Mouse (Mus musculus) bone marrow macrophage, adult 2 months (primary cell): Measurements from ENCODE around the gene Ascl4. TPM values are rescaled to one million over a fixed set of nuclear protein-coding genes. Genes with fewer than 3 reads are reported as not detected.

Experiments used
- H3K27ac ChIP-seq: 2 replicates; pipeline ENCODE4 v1.5.1; 2012; ENCODE audit warnings: low read depth, low read length; ENCODE audit not compliant: insufficient read depth
- H3K4me1 ChIP-seq: 2 replicates; pipeline ENCODE4 v1.6.1; 2012; ENCODE audit warnings: low read length; ENCODE audit not compliant: control insufficient read depth, insufficient read depth
- H3K4me3 ChIP-seq: 2 replicates; pipeline ENCODE4 v1.5.1; 2012; ENCODE audit warnings: mild to moderate bottlenecking, low read length, moderate library complexity; ENCODE audit not compliant: insufficient read depth
- CTCF ChIP-seq: IDR thresholded peaks from 2 replicates; pipeline ENCODE4 v1.5.1; 2012; ENCODE audit warnings: low read depth, mild to moderate bottlenecking, low read length, moderate library complexity
- POLR2A ChIP-seq: IDR thresholded peaks from 2 replicates; pipeline ENCODE4 v1.6.1; 2012; ENCODE audit warnings: mild to moderate bottlenecking, low read depth, low read length, borderline replicate concordance
- polyA plus RNA-seq: library from polyadenylated mRNA; stranded (reverse); fragments of >200 nt; gene quantifications from 2 replicates; pipeline ENCODE4 v1.2.4, GENCODE M21; 2012; ENCODE audit not compliant: missing spikeins, insufficient read depth, insufficient read length

The Ascl4 gene
- polyA plus RNA-seq, 1 experiment, result not detected

DNA sequence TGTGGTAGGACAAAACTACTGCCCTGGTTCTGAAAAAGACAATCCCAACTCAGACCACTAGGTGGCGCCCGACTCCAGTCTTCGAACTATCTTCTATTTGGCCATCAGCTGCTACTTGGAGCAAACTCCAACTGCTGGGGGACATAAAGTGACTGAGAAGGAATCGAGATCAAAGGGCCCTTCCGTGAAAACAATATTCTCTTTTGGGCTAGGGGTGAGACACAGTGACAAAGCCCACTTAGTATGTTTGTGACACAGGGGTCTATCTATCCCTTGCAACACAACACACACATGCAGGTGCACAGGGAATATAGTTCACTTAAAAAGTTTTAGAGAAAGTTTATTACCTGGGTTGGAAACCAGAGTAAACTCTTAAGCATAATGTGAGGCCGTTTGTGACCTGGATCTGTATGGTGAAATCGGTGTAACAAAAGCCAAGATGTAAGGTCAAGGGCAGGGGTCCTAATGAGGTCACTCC, 40.7 kb downstream of the Ascl4 start:
- Histone ChIP-seq H3K27ac (no peak overlapping the region), H3K4me3 (no peak overlapping the region), H3K4me1 (peaks cover 4% of the 10 kb centered on the region)
- TF ChIP-seq CTCF, result peak; percentile 61
- no peak for TF ChIP-seq POLR2A

DNA sequence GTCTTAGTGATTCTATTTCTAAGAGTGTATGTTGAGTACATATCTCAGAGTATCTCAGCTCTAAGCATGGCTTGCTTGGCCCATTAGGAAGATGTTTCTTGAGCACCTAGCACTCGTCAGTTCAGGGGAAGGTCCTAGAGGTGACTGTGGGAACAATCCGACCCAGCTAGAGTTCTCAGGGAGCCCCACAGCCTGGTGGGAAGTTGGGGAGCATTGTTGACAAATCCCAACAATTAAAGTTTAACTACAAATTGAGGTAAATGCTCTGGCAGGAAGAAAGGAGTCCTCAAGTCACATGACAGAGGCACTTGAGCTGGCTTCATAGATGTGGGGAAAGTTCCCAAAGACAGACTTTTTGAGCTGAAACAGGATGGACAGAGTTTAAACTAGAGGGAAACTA, 41.2 kb downstream of the Ascl4 start:
- Histone ChIP-seq H3K27ac (no peak overlapping the region), H3K4me3 (no peak overlapping the region), H3K4me1 (peaks cover 4% of the 10 kb centered on the region)
- TF ChIP-seq CTCF, result no peak
- TF ChIP-seq POLR2A, result no peak

DNA sequence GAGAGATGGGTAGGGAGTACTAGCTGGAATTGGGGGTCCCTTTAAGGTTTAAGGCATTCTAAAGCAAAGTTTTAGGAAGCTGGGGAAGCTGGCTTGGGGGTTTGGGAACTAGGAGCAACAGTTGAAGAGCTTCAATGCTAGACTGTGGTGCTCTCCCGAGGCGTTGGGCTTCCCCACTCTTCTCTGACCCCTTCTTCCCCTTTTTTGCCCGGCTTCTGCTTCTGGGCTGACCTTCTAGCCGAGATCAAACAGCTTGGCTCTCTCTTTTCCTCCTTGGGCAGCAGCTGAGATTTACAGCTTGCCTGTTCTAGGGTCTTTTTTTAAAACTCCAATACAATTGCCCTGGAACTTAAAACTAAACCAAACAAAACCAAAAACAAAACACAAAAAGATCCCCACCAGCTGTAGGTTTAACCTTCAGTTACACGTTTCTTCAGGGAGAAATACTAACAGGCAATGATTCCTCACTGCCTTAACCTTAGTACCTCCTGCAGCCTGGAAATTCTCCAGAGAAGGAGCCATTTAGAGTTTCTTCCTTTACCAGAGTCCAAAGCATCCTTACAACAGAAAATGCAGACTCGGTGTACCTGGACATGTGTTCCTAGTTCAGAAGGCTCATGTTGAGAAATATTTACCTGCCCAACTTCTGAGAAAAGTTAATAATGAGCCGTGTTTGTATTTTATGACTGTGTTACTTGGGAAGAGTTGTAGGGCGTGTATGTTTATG, 42.6 kb downstream of the Ascl4 start:
- Histone ChIP-seq H3K4me3 (no peak overlapping the region), H3K27ac (no peak overlapping the region), H3K4me1 (peaks cover 4% of the 10 kb centered on the region)
- TF ChIP-seq CTCF (no peak), POLR2A (no peak)

DNA sequence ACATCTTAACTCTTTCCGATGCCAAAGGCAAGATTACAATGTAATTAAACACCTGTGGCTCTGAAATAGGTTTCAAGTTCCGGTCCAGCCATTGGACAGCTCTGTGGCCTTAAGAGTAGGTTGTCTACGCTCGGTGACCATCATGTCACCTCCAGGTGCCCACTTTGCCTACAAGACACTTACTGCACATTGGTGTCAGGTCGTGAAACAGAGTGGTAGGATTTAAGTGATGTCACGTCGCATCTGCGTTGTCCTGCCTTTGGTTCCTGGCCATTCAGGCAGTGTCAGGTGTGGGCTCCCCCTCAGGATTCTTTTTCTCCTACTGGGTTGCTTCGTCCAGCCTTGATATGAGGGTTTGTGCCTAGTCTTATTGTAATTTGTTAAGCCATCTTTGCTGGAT, 44.3 kb downstream of the Ascl4 start:
- H3K27ac ChIP-seq, result no peak overlapping the region
- TF ChIP-seq CTCF (no peak), POLR2A (no peak)
- H3K4me3 ChIP-seq, result no peak overlapping the region
- H3K4me1 ChIP-seq, result peaks cover 4% of the 10 kb centered on the region

DNA sequence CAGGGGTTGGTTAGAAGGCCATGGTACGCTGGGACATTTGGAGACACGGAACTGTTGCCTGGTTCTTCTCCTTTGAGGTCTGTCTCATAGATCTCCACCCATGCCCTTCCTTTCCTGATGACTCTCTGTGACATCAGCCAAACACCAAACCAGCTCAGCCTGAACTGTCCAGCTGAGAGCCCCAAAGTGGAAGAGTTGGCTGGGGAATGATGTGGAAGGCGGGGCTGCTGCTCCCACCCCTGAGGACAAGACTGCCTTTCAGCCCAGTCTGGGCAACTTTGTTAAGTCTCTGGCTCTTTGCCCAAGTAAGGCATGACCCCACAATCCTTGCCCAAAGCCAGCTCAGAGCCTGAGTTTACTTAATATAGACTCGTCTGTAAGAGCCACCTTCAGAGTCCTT, 45.4 kb downstream of the Ascl4 start:
- Histone ChIP-seq H3K27ac (no peak overlapping the region), H3K4me3 (no peak overlapping the region), H3K4me1 (peaks cover 4% of the 10 kb centered on the region)
- TF ChIP-seq CTCF (no peak), POLR2A (no peak)

DNA sequence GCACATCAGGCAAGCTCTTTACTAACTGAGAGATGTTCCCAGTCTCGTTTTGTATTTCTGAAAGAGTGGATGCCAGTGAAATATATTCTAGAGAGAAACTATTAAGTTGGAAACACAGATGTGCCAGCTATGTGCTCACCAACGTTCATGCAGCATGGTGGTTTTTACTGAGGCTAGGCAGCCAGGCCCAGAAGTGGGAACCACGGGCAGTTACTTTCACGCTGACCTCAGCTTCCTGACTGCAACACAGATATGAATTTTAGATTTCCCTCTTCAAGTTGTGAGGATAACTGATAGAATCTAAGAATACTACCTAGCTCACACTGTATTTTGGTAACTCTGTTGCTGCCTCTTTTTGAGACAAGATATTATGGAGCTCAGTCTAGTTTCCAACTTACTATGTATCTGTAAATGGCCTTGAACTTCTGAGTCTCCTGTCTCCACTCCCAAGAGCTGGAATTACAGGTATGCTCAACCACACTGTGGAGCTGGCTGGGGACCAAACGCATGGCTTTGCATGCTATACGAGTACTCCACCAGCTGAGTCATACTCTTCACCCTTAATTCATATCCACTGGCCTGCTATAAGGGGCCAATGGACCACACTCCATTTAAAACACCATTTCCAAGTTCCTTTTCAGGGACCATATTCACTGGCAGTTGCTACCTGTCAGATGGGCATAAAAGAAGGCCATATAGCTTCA, 62.1 kb downstream of the Ascl4 start:
- TF ChIP-seq CTCF, result no peak
- no peak overlapping the region for H3K4me3 ChIP-seq
- H3K27ac ChIP-seq, result no peak overlapping the region
- no peaks in the 10 kb centered on the region for H3K4me1 ChIP-seq

DNA sequence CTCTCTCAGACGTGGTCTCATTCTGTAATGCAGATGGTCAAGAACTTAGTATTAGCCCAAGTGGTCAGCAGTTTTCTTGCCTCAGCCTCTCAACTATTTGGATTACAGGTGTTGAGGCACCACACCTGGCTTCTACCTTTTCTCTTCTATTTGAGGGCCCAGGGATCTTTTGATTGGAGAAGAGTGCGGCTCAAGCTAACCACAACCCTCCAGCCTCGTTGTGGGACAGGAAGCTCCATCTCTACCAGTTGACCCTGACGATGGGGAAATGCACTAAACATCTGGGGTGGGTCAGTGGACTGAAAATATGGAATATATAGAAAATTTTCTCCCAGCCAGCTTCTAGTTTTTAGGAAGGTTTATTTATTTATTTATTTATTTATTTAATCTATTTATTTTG, 64.9 kb downstream of the Ascl4 start:
- TF ChIP-seq POLR2A (no peak), CTCF (no peak)
- Histone ChIP-seq H3K4me3 (no peak overlapping the region), H3K4me1 (no peaks in the 10 kb centered on the region), H3K27ac (no peak overlapping the region)

DNA sequence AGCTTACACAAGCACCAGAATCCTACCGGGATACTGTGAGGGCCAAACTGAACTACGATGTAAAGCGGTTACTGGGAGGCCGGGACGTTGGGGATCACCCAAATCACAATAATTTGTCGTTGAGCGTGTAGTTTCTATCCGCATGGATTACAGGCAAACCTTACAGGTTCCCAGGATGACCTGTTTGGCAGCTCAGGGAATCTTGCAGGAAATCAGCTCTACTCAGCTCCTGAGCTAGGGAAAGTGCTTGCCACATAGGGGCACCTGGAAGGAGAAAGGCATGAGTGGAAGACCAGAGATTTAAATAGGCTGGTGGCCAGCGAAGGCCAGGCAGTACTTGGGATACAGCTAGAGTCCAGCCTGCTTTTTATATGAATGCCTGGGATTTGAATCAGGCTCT, 66.4 kb downstream of the Ascl4 start:
- no peaks in the 10 kb centered on the region for H3K4me1 ChIP-seq
- no peak overlapping the region for H3K27ac ChIP-seq
- no peak for TF ChIP-seq POLR2A
- no peak for TF ChIP-seq CTCF
- H3K4me3 ChIP-seq, result no peak overlapping the region

DNA sequence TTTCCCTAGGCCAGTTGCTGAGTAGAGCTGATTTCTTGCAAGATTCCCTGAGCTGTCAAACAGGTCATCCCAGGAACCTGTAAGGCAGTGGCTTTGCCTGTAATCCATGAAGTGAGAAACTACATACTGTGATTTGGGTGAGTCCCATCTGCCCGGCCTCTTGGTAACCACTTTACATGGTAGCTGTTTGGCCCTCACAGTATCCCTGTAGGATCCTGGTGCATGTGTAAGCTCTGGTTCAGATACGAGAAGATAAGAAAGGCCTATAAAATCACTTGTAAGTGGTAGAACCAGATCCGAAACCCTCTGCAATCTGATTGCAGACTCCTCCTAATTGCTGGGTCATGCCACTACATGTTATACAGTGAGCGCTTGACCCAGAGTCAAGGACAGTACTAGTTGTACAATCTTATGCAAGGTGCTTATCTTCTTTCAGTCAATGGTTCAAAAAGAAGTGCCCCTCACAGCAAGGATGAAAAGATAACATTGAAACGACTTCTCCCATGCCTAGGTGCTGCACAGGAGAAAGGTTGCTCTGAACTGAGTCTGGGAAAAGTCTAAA, 67.1 kb downstream of the Ascl4 start:
- Histone ChIP-seq H3K27ac (no peak overlapping the region), H3K4me3 (no peak overlapping the region), H3K4me1 (no peaks in the 10 kb centered on the region)
- TF ChIP-seq CTCF (no peak), POLR2A (no peak)

Other genes starting within 250 kb of the Ascl4 start
- 14.9 and 15.2 TPM in 2 replicates for gene Pwp1, start 98.2 kb upstream of the Ascl4 start, polyA plus RNA-seq
- gene Prdm4, start 10.5 kb upstream of the Ascl4 start, polyA plus RNA-seq, result 13.9 and 14.2 TPM in 2 replicates
- gene Rtcb, start 30.1 kb downstream of the Ascl4 start, polyA plus RNA-seq, result 65.4 and 73.0 TPM in 2 replicates
- gene Bpifc, start 84.2 kb downstream of the Ascl4 start, polyA plus RNA-seq, result 0.64 TPM in 1 of 2 replicates, not detected in the other
- gene Fbxo7, start 94.3 kb downstream of the Ascl4 start, polyA plus RNA-seq, result 22.8 and 28.3 TPM in 2 replicates